Mouse (Mus musculus): ENCODE data around the gene Msh4.

The Msh4 gene

DNA sequence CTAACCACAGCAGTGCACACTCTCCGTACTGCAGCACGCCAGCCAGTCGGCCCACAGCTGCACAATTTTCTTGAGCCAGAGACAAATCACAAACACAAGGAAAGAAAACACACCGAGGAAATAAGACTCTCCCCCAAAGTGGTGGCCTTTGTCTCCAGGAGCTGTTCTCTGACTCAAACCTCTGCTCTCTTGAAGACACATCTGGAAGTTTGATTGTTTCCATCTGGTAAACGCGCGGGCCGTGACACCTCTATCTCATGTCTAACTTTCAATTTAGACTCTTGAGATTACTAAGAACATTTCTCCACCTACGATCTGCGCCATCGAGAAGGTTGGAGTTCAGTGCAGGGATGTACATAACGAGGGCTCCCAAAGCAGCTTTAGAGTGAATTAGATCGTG, 97.5 kb downstream of the Msh4 start:
- no peak for DNase-seq (ENCODE audit: low spot score)

GRCm38 (mm10) chr3:153807444-153808149, 98.3 kb downstream of the Msh4 start:
- DNase-seq (ENCODE audit: low spot score) = no peak

All from testis, postnatal 10 days (tissue).